Mouse (Mus musculus) left cerebral cortex, adult 9 months (tissue): ENCODE measurements around the gene Mmp2.

Source experiments
- DNase-seq, 2 experiments: peaks; one replicate each; pipeline ENCODE4 v3.0.0; 2022; ENCODE audit warnings: low spot score in 2 of 2

The Mmp2 gene

GRCm38 (mm10) chr8:92895053-92895452, 68.0 kb downstream of the Mmp2 start:
- no peak for DNase-seq

GRCm38 (mm10) chr8:92896056-92896455, 69.0 kb downstream of the Mmp2 start:
- no peak for DNase-seq

- DNase-seq: no peak
Observed at GRCm38 (mm10) chr8:92896611-92897010, 69.5 kb downstream of the Mmp2 start.

DNA sequence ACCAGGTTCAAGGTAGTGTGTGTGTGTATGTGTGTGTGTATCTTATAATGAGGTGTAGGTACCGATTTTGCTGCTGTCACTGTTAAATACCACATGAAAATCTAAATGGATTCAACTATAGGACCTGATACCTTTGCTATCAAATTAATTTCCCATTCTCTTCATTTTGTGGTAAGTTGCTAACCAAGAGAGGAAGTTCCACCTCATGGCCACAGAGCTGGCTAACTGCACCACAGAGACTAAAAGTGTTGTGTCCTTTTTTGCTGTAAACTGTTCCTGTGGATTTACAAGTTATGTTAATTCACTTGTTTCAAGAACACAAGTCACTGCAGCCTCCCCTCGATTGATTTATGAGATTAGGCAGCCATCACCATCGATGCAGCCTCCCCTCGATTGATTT, 70.7 kb downstream of the Mmp2 start:
- no peak for DNase-seq

- no peak for DNase-seq
Observed at GRCm38 (mm10) chr8:92899590-92899989, 72.5 kb downstream of the Mmp2 start.

- DNase-seq: no peak
Observed at GRCm38 (mm10) chr8:92901107-92901506, 74.0 kb downstream of the Mmp2 start, which contains the start of gene Capns2. Gene Capns2, plus strand, starts transcription at chr8:92901407.

DNA sequence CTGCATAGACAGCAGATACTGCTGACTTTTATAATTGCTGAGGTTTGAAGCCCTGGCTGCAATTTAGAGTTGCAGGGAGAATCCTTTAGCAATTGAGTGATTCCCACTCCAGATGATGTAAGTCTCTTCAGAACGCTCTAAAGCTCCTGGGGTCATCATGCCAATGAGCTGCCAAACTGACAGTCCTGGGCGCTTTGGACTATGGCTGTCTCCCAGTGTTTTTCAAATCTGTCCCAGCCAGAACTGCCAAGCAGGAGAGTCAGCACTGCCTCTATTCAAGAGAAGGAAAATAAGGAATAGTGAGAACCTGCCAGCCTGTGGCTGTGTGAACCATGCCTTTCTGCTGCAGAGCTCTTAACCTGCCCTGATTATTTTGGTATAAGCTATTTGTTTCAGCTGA, 75.9 kb downstream of the Mmp2 start:
- no peak for DNase-seq
